Mouse (Mus musculus) spleen, postnatal 36 days (tissue): ENCODE data around the gene Ptpro.

Experiments
- DNase-seq, 2 experiments: peaks; one replicate each; pipeline ENCODE4 v3.0.0; 2022; ENCODE audit warnings: low spot score in 2 of 2, mixed read lengths in 1 of 2

The Ptpro gene

GRCm38 (mm10) chr6:137252194-137252886 is at the start of gene Ptpro:
Gene Ptpro, plus strand, starts transcription at chr6:137252319.
- DNase-seq, result no peak

GRCm38 (mm10) chr6:137202661-137203060 is 49.5 kb upstream of the Ptpro start:
- no peak for DNase-seq

GRCm38 (mm10) chr6:137205662-137206400 is 46.3 kb upstream of the Ptpro start:
- DNase-seq, result no peak

GRCm38 (mm10) chr6:137207126-137207525 is 45.0 kb upstream of the Ptpro start:
- DNase-seq, result no peak

- no peak for DNase-seq
Measured at GRCm38 (mm10) chr6:137209992-137210391, 42.1 kb upstream of the Ptpro start.

GRCm38 (mm10) chr6:137210991-137211390 is 41.1 kb upstream of the Ptpro start:
- DNase-seq, result no peak

- no peak for DNase-seq
Measured at GRCm38 (mm10) chr6:137211441-137211840, 40.7 kb upstream of the Ptpro start.

GRCm38 (mm10) chr6:137217841-137218463 is 34.2 kb upstream of the Ptpro start:
- DNase-seq, result no peak

- DNase-seq, result no peak
Measured at GRCm38 (mm10) chr6:137252887-137253242, 746 bp downstream of the Ptpro start.

GRCm38 (mm10) chr6:137253415-137253814 is 1.3 kb downstream of the Ptpro start:
- DNase-seq, result no peak

- DNase-seq, result no peak
Measured at GRCm38 (mm10) chr6:137261033-137261432, 8.9 kb downstream of the Ptpro start.

- no peak for DNase-seq
Measured at GRCm38 (mm10) chr6:137262087-137262486, 10.0 kb downstream of the Ptpro start.

- no peak for DNase-seq
Measured at GRCm38 (mm10) chr6:137268019-137268418, 15.9 kb downstream of the Ptpro start.

GRCm38 (mm10) chr6:137268592-137268991 is 16.5 kb downstream of the Ptpro start:
- no peak for DNase-seq

GRCm38 (mm10) chr6:137272513-137272912 is 20.4 kb downstream of the Ptpro start:
- DNase-seq, result no peak

GRCm38 (mm10) chr6:137277587-137277994 is 25.5 kb downstream of the Ptpro start:
- no peak for DNase-seq

GRCm38 (mm10) chr6:137279576-137279975 is 27.5 kb downstream of the Ptpro start:
- no peak for DNase-seq

GRCm38 (mm10) chr6:137281541-137282049 is 29.5 kb downstream of the Ptpro start:
- no peak for DNase-seq

GRCm38 (mm10) chr6:137282050-137282449 is 29.9 kb downstream of the Ptpro start:
- DNase-seq, result no peak

- no peak for DNase-seq
Measured at GRCm38 (mm10) chr6:137286376-137286775, 34.3 kb downstream of the Ptpro start.

- DNase-seq, result no peak
Measured at GRCm38 (mm10) chr6:137287788-137288187, 35.7 kb downstream of the Ptpro start.

- DNase-seq, result no peak
Measured at GRCm38 (mm10) chr6:137288264-137288663, 36.1 kb downstream of the Ptpro start.

GRCm38 (mm10) chr6:137292421-137292820 is 40.3 kb downstream of the Ptpro start:
- DNase-seq, result no peak
